Mouse (Mus musculus) olfactory bulb, adult 2 months (tissue): ENCODE data around the gene Enc1. TPM values are rescaled to one million over a fixed set of nuclear protein-coding genes. Genes with fewer than 3 reads are reported as not detected.

Experiments
- H3K27ac ChIP-seq: fragments of 200-500 bp; 2 replicates; pipeline ENCODE4 v1.5.1; 2012; ENCODE audit warnings: low read depth, low read length; ENCODE audit not compliant: insufficient read depth
- H3K4me1 ChIP-seq: fragments of 200-500 bp; 2 replicates; pipeline ENCODE4 v1.6.1; 2012; ENCODE audit warnings: low read length; ENCODE audit not compliant: control insufficient read depth, insufficient read depth
- H3K4me3 ChIP-seq: fragments of 200-500 bp; 2 replicates; pipeline ENCODE4 v1.5.1; 2012; ENCODE audit warnings: mild to moderate bottlenecking, low read depth, low read length, moderate library complexity; ENCODE audit not compliant: insufficient read depth
- CTCF ChIP-seq: fragments of 200-500 bp; IDR thresholded peaks from 2 replicates; pipeline ENCODE4 v1.5.1; 2012; ENCODE audit warnings: low read depth, mild to moderate bottlenecking, low read length, moderate library complexity; ENCODE audit not compliant: insufficient read depth
- POLR2A ChIP-seq: fragments of 200-500 bp; IDR thresholded peaks from 2 replicates; pipeline ENCODE4 v1.6.1; 2012; ENCODE audit warnings: mild to moderate bottlenecking, low read depth, low read length, moderate library complexity; ENCODE audit not compliant: insufficient read depth
- WGBS: fragments of 180-500 bp; shearing (Covaris S2); methylation state at CpG from one replicate; pipeline ENCODE4 v1.1.7; 2018; 5-methylcytosine and 5-hydroxymethylcytosine counted together
- polyA plus RNA-seq: library from polyadenylated mRNA; stranded (reverse); fragments of >200 nt; gene quantifications from 2 replicates; pipeline ENCODE4 v1.2.4, GENCODE M21; 2012; ENCODE audit warnings: low replicate concordance; ENCODE audit not compliant: missing spikeins, insufficient read depth, insufficient read length

Enc1 gene
- polyA plus RNA-seq, 1 experiment, result not detected

- 63% methylated on average over 8 of the region's 8 CpGs for WGBS
- Histone ChIP-seq H3K4me3 (no peak overlapping the region), H3K4me1 (no peaks in the 10 kb centered on the region), H3K27ac (no peak overlapping the region)
- TF ChIP-seq POLR2A, result no peak
- no peak for TF ChIP-seq CTCF
Measured at GRCm38 (mm10) chr13:97292026-97292425, 51.1 kb downstream of the Enc1 start.

GRCm38 (mm10) chr13:97292451-97293245 is 51.7 kb downstream of the Enc1 start:
- TF ChIP-seq CTCF, result no peak
- TF ChIP-seq POLR2A, result no peak
- Histone ChIP-seq H3K27ac (no peak overlapping the region), H3K4me3 (no peak overlapping the region), H3K4me1 (no peaks in the 10 kb centered on the region)
- WGBS, result 20% methylated on average over 12 of the region's 12 CpGs

- WGBS, result 82% methylated on average over 9 of the region's 9 CpGs
- Histone ChIP-seq H3K27ac (no peak overlapping the region), H3K4me3 (no peak overlapping the region), H3K4me1 (no peaks in the 10 kb centered on the region)
- no peak for TF ChIP-seq CTCF
- no peak for TF ChIP-seq POLR2A
Measured at GRCm38 (mm10) chr13:97295101-97295852, 54.4 kb downstream of the Enc1 start.

DNA sequence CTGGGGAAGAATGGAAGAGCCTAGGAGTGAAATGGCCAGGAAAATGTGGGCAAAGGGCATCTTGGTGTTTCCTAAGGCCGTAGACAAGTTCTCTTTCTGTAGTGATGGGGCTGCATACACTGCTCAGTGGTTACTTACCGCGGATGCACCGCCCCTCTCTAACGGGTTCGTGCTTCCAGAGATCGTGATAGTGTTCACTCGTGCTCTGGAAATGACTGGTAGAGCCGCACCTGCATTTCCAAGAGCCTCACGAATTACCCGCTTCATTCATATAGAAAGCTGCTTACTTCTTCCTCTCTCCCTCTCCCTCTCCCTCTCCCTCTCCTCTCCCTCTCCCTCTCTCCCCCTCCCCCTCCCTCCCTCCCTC is 54.9 kb downstream of the Enc1 start:
- WGBS, result 88% methylated on average over 11 of the region's 11 CpGs
- TF ChIP-seq POLR2A, result no peak
- no peak for TF ChIP-seq CTCF
- no peak overlapping the region for H3K4me3 ChIP-seq
- no peak overlapping the region for H3K27ac ChIP-seq
- no peaks in the 10 kb centered on the region for H3K4me1 ChIP-seq

GRCm38 (mm10) chr13:97296281-97296680 is 55.4 kb downstream of the Enc1 start:
- WGBS, result 91% methylated on average over 8 of the region's 8 CpGs
- H3K27ac ChIP-seq, result no peak overlapping the region
- TF ChIP-seq POLR2A, result no peak
- TF ChIP-seq CTCF, result no peak
- no peaks in the 10 kb centered on the region for H3K4me1 ChIP-seq
- H3K4me3 ChIP-seq, result no peak overlapping the region

- no peak for TF ChIP-seq CTCF
- no peak for TF ChIP-seq POLR2A
- 100% methylated on average over 5 of the region's 5 CpGs for WGBS
- H3K27ac ChIP-seq, result no peak overlapping the region
Measured at GRCm38 (mm10) chr13:97296757-97297156, 55.9 kb downstream of the Enc1 start.

GRCm38 (mm10) chr13:97297418-97298050 is 56.6 kb downstream of the Enc1 start:
- 93% methylated on average over 14 of the region's 14 CpGs for WGBS
- Histone ChIP-seq H3K4me1 (no peaks in the 10 kb centered on the region), H3K4me3 (no peak overlapping the region), H3K27ac (no peak overlapping the region)
- TF ChIP-seq CTCF (no peak), POLR2A (no peak)

More at GRCm38 (mm10) chr13:97296757-97297156, 55.9 kb downstream of the Enc1 start:
- no peak overlapping the region for H3K4me3 ChIP-seq
- no peaks in the 10 kb centered on the region for H3K4me1 ChIP-seq

DNA sequence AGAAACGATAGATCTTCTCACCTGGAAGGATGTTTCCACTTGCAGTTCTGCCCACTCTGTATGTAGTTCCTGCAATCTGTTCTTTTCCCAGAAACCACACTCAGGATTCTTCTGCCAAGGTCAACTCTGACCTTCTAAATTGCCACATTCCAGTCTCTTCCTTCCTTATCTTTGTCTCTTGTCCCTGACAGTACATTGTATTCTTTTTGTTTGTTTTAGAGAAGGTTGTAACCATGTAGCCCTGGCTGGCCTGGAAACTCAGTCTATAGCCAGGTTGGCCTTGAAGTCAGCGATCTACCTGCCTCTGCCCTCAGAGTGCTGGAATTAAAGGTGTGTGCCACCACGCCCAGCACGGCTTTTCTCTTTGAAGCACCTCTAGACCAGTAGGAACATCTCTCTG is 58.0 kb downstream of the Enc1 start:
- H3K4me1 ChIP-seq, result no peaks in the 10 kb centered on the region
- H3K4me3 ChIP-seq, result no peak overlapping the region
- no peak for TF ChIP-seq CTCF
- WGBS, result 96% methylated on average over 4 of the region's 4 CpGs
- no peak overlapping the region for H3K27ac ChIP-seq
